Mouse (Mus musculus): ENCODE measurements around the gene Nuak2.

DNA sequence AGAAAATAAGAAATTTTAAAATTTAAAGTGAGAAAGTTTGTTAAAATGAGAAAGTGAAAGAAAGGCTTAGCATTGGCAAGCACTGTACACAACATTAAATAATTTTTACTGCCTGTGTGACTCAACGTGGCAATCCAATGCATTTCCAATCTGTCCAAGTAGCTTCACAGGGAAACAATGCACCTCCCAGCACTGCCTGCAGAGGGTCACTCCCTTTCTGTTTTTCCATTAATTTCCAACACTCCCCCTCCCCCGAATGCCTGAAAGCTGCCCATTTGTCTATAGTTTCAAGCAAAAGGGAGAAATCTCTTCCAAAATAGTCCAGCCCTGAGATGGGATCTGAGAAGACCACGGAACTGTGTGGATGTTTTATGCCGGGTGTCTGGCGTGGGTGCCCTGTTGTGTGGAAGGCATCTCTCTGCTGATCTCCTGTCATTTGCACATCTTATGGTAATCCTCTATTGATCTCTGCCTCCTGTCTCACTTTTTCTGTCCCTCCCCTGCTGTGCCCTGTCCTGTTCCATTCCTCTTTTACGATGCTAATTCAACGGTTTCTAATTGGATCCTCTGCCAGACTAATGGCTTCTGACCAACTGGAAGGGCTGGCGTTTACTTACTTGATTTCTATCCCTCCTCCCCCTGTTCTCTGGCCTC is 34.3 kb upstream of the Nuak2 start:
- TF ChIP-seq CTCF (IDR thresholded peaks at IDR 0.05; ENCODE audit: insufficient read depth, low read depth, low read length) (no peak), POLR2A (IDR thresholded peaks at IDR 0.05; ENCODE audit: insufficient read depth, low read depth, low read length) (no peak)

All from olfactory bulb, adult 2 months (tissue).